Mouse (Mus musculus): Measurements from ENCODE around the gene Lipc.

The Lipc gene

DNA sequence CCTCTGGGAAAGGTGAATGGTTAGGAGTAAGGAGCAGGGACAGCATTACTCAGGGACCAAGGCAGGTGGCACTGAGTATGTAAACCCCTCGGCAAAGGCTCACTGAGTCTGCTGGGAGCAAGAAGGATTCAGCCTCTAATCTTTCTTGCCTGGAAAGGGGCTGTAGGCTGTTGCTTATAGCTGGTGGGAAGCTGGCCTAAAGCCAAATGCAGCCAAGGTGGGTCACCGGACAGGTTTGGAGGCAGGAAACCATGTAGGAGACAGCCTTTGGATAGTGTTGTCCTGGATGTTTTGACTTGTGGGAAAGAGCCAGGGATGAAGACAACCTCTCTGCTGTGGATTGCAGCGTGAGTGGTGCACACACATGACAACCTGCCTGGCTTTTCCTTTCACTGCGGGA is 40.9 kb downstream of the Lipc start:
- no peak for DNase-seq

GRCm38 (mm10) chr9:70910351-70910750 is 41.7 kb downstream of the Lipc start:
- no peak for DNase-seq

GRCm38 (mm10) chr9:70902821-70903730 is 49.0 kb downstream of the Lipc start:
- no peak for DNase-seq

- DNase-seq, result no peak
These were observed 57.8 kb downstream of the Lipc start for GRCm38 (mm10) chr9:70894201-70894600.

GRCm38 (mm10) chr9:70893526-70893925 is 58.5 kb downstream of the Lipc start:
- no peak for DNase-seq

- DNase-seq, result no peak
These were observed 59.4 kb downstream of the Lipc start for GRCm38 (mm10) chr9:70892627-70893026.

- peak; percentile 36 for DNase-seq
These were observed 60.4 kb downstream of the Lipc start for GRCm38 (mm10) chr9:70891431-70892133.

- no peak for DNase-seq
These were observed 61.3 kb downstream of the Lipc start for GRCm38 (mm10) chr9:70890736-70891135.

DNA sequence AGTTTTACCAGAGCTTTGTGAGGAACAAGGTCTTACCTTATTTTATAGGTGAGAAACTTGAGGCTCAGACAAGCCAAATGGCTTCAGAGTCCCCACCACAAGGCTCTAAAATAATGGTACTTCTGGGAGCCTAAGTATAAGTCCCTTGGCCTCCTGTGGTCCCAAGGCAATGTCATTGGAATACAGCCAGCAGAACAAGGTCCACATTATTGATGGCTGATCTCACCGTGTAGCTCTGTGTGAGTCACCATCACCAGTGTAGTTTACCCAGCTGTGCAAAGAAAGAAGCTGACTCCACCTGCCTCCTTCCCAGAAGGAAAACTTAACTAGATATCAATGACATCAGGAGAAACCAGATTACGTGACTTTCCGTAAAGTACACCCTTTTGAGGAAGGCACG is 63.1 kb downstream of the Lipc start:
- no peak for DNase-seq

GRCm38 (mm10) chr9:70888556-70888955 is 63.5 kb downstream of the Lipc start:
- no peak for DNase-seq

- no peak for DNase-seq
These were observed 70.0 kb downstream of the Lipc start for GRCm38 (mm10) chr9:70881982-70882381.

GRCm38 (mm10) chr9:70878823-70879222 is 73.2 kb downstream of the Lipc start:
- peak; percentile 9 for DNase-seq

- no peak for DNase-seq
These were observed 73.9 kb downstream of the Lipc start for GRCm38 (mm10) chr9:70878157-70878556.

DNA sequence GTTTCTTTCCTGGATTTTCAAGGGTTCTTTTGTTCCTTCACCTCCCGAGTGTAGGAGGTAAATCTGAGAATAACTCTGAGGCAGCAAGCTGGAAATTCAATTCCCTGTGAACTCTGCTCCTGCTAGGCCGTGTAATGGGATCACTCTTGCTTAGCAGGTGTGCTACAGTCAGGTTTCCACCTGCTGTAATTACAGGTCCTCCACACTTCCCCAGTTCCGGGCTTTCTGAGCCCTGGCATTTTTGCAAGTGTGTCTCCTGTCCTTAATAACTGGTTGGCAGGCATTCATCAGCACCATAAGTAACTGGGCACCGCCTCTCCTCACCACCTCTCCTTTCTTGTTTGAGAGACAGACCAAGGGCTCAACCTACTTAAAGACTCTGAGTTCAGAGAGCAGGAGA is 76.5 kb downstream of the Lipc start:
- DNase-seq, result no peak

- DNase-seq, result no peak
These were observed 77.0 kb downstream of the Lipc start for GRCm38 (mm10) chr9:70875059-70875458.

GRCm38 (mm10) chr9:70872675-70873074 is 79.4 kb downstream of the Lipc start:
- DNase-seq, result no peak

DNA sequence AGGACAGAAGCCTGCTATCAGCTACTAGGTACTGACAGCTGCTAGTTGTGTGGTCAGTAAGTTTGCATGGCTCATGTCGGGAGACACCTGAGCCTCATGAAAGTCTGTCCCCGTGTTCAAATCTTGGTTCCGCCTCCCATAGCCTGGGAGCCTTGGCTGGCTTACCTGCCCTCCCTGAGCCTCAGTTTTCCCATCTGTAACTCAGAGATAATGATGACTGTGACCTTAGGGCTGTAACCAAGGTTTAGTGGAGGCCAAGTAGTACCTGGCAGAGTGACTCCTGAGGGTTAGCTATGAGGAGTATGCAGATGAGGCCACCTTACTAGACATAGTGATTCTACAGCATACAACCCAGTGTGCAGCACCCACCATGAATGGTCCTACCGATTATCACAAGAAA is 81.7 kb downstream of the Lipc start:
- DNase-seq, result no peak

- no peak for DNase-seq
These were observed 82.7 kb downstream of the Lipc start for GRCm38 (mm10) chr9:70869169-70869873.

DNA sequence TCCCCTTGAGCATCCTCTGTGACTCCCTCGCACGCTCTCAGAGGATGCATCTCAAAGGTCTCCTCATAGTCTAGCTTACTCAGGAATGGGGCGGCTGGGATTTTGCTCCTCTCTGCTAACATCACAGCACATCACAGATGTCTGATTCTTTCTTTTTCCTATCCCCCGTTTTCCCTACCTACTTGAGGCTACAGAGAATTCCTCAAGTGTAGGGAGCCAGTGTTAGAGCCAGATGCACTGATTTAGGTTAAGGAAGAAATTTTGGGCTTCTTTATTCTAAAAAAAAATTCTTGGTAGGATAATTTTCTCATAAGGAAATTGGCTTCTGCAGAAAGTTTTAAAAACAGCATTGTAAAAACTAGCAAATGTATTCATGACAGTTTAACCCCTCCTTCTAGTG is 84.6 kb downstream of the Lipc start:
- no peak for DNase-seq

DNA sequence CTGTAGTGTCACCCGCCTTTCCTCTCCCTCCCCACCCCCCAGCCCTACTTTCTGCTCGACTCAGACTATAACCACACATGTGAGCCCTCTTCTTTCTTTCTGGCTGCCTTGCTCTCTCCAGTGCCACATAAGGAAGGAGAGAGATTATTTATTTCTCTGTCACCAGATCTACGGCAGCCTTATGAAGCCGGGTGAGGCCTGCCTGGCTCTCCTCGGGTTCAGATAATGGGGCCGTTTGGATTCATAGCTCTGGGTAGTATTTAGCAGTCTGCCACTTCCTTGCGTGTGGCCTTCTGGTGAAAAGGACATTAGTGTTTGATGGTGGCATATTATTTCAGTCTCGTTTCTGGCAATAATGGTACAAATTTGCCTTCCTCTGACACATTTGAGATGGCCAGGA is 88.0 kb downstream of the Lipc start:
- no peak for DNase-seq

GRCm38 (mm10) chr9:70863299-70863698 is 88.7 kb downstream of the Lipc start:
- DNase-seq, result no peak

DNA sequence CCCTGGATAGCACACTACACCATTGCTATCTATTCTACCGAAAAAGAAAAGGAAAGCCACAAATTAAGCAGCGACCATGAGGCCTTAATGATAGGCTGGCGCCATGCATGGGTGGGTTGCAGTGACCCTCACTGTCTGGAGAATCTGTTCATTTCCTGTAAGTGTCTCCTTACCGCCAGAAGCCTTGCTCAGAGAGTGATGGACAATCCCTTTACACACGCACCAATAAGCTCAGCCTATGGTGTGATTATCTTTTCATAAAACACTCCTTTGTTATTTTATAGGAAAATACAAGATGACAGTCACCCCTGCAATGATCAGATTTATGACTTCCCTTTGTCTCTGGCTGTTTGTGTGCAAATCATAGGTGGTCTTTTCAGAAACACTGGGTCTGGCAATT is 92.8 kb downstream of the Lipc start:
- no peak for DNase-seq

DNA sequence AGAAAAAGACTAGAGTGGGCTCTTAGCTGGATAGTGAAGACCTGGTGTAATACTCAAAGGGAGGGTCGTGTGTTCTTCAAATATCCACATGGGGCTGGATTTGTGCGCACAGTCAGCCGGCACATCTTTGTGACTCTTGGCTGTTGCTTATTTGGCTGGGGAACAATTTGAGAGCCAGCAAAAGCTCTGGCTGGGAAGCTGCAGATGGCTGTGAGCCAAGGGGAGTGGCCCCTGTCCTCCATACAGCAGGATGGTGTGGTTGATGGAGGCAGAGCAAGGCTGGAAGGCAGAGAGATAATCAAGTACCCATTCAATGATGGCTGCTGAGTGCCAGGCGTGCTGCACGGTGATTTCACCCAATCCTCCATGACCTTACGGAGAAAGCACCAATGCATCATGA is 96.2 kb downstream of the Lipc start:
- no peak for DNase-seq

DNA sequence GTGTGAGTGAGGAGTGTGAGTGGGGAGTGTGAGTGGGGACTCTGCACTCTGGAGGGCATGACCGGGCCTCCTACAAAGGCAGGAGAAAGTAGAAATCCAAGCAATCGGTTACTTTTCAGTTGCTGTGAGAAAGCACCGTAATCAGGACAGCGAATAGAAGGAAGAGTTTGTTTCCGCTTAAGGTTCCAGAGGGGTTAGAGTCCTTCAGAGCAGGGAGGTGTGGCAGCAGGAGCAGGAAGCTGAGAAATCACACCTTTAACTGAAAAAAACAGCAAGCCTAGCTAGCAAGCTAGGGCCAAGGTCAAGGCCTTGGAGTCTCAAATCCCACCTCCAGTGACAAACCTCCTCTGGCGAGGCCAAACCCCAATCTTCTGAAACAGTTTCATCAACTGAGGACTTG is 97.1 kb downstream of the Lipc start:
- DNase-seq, result no peak
